Mouse (Mus musculus) kidney, postnatal 25 days (tissue): ENCODE data around the gene Rnf181.

Source experiments
- DNase-seq, 2 experiments: peaks; one replicate each; pipeline ENCODE4 v3.0.0; 2021; ENCODE audit warnings: mixed read lengths in 2 of 2

Gene Rnf181

DNA sequence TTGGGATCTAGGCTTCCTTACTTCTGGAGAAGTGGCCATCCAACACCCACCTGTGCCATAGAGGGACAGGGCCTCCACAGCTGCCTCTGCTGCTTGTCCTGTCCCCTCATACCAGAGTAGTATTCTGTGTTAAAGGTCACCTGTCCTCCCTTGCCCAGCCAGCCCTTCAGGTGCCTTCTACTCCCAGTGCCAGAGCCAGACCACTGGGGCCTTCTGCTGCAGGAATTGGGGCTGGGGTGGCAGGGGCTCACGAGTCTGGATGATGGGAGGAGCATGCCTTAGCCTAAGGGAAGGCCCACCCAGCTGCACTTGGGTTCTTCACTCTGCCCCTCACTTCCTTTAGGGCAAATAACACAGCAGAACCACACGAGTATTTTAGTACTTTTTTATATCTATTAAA, 7.4 kb downstream of the Rnf181 start:
- DNase-seq, result peak in 1 of 2 experiments; percentile 52

DNA sequence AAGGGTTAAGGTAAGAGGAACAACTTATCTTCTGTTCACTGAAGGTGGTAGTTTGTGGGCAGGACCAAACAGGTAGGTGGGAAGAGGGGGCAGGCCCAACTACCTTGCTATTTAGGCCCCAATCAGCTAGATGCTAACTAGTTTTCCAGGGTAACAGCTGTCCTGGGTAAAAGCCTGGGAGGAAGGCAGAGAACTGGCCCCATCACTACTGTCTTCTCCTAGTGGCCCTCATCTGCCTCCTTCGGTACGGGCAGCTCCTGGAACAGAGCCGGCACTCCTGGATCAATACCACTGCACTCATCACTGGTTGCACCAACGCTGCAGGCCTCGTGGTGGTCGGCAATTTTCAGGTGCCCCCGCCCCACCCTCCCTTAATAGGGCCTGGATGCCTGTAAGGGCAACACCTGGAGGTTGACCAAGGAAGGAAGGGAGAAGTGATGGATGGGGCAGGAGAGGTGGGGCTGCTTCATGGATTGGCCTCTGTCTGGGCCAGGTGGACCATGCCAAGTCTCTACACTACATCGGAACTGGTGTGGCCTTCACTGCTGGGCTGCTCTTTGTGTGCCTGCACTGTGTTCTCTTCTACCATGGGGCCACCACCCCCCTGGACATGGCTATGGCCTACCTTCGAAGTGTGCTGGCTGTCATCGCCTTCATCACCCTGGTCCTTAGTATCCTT, 8.5 kb downstream of the Rnf181 start:
- DNase-seq, result no peak

DNA sequence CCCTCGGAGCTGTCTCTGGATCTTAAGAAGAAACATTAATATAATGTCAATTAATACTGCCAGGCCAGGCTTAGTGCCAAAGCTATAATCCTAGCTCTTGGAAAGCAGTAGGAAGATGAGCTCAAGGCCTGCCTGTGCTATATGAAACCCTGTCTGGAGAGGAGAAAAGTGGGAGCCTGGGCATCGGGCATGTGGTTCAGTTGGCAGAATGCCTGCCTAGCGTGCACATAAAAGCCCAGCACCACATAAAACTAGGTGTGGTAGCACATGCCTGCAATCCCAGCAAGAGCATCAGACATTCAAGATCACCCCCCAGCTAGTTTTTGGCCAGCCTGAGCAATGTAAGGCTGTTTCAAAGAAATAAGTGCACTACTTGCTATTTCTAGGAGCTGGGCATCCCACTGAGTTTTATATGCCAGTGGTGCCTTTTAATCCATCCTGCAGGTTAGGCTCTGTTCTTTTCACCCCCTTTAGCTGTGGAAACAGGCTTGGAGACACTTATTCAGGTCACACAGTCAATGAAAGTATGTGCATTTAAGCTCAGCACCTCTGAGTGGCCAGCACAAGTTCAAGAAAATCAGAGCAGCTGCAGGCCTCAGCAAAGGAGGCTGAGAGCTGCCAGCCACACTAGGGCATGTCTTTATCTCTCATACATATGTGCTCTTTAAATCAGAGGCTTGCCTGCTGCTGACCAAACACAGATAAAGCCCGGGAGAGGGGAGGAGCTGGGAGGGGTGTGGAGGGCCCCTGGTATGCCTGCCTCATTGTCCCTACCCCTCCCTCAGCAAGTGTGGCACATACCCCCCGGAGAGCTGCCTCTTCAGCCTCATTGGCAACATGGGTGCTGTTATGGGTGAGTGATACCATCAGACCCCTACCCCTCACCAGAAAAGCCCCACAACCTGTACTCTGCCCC, 9.3 kb downstream of the Rnf181 start:
- DNase-seq, result peak in 1 of 2 experiments; percentile 43

GRCm38 (mm10) chr6:72356001-72356532, 10.7 kb downstream of the Rnf181 start:
- peak; percentile 54 to 82 for DNase-seq

DNA sequence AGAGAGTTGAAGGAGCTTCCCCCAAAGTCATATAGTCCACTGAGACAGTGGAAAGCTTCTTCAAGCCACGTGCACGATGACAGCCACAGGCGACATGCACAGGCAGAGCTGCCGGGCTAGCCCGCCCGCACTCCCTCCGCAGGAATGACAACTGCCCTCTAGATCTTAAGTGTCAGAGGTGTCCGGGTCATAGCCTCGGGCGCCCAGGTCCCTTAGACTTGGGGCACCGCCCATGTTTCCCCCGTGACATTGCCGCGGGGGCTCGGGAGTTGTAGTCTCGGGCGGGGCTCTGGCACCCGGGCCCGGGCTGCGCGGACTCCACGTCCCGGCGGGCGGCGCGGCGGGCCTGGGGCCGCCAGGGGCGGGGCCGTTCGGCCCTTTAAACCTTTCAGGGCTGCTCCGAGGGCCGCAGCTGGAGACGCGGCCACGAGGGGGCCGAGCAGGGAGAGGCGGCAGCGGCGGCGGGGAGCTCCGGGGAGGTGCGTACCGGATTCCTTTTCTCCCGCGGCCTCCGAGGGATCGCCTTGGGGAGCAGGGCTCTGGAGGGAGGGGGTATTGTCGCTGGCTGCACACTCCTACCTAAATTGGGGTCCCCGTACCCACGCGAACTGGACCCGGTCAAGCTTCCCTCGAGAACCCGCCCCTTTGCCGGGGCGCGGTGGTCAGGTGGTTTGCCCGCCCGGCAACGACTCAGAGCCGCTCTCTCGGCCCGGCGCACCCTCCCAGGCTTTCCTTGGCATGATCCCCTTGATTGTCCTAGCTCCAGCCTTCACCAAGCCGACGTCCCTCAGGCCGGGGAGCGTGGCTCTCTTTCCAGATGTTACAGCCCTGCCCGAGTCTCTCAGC, 11.5 kb downstream of the Rnf181 start, which contains the start of gene Tmem150a:
Gene Tmem150a (plus strand): TSS at position 382 of the 846 bp plus-strand sequence.
- DNase-seq, result peak; percentile 90 to 96

DNA sequence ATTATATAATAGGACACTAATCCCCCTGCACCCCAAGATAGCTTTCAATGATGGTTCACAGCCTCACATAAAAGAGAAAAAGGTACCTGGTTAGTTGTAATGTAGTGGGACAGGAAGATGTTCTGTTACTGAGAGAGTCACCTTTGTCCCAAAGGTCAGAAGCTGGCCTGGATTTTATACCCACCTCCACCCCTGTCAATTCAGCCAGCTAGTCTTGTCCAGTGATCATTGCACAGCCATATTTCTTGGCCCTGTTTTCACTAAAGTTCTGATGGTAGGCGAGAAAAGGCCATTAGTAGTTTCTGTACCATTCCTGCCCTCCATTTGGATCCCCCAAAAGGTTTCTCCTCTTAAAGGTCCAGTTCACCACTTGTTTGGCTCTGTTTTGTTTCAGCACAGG, 12.7 kb downstream of the Rnf181 start:
- no peak for DNase-seq

DNA sequence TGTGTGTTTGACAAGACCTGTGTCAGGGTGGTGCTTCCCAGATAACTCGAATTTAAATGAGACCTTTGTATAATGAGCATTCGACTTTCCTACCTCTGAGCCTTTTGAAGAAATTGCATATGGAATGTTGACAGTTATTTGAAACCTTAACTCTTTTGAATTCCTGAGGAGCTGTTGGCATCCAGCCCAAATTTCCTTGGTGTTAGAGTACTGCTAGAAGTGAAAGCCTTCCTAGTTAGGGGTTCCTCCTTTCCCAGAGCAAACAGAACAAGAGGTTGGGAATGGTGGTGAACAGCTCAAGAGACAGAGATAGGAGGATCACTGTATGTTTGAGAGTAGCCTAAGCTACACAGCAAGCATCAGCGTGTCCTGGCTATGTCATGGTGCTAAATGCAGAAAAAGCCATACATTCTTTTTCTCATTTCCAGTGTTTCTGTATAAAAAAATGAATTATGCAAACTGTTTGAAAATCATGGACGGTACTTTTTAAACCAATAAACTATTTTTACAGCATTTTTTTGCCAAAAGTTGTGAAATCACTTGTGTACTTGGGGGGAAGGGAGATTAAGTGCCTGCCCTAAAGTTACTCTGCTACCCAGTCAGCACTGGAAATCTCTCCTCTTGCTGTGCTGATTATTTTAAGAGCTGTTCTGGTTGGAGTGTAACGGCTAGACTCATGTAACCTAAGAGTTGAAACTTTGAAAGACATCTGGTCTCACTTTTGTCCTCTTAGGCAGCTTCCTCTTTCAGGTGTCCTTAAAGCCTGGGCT, 13.9 kb downstream of the Rnf181 start:
- peak; percentile 55 to 73 for DNase-seq

DNA sequence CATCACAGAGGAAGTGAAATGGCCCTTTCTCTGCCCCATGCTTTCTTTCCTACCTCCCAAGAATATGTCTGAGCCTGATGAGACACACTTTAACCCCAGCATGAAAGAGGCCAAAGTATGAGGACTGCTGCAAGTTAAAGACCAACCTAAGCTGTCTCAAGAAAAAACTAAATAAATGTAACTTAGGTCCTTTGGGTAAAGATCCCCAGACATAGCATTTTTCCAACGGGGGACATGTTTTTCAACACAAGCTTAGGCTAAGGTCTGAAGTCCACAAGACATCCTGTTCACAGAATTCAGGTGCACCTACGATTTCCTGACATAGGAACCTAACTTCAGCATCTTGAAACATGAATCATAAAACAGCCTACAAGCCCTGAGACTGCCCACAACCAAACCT, 16.5 kb downstream of the Rnf181 start:
- no peak for DNase-seq

GRCm38 (mm10) chr6:72348411-72348810, 18.3 kb downstream of the Rnf181 start:
- peak; percentile 57 to 78 for DNase-seq

DNA sequence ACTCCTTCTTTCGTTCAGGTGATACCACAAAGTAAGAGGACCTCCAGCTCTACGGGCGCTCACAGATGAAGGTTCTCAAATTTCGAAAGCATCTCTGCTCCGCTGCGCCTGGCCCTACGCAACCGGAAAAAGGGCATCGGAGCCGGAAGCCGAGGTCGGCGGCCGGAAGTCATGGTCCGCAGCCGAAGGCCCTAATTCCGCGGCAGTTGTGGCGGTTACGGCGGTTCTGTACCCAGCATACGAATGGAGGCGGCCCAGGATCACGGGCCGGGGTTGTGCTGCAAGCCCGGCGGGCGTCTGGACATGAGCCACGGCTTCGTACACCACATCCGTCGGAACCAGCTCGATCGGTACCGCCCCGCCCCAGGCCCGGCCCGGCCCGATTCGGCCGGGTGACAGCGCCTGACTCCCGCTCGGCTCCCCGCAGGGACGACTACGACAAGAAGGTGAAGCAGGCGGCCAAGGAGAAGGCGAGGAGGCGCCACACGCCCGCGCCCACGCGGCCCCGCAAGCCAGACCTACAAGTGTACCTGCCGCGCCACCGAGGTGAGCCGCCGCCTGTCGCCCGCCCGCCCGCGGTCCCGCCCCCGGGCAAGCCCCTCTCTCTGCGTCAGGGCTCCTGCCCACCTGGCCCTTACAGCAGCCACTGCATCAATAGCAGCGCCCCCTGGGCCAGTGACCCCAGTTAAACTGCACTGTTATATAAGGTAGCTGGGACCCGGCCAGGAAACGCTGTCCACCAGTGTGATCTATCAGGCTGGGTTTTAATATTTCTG, 19.4 kb downstream of the Rnf181 start, which contains the start of gene 0610030E20Rik:
Gene 0610030E20Rik (plus strand): TSS at position 152 of the 776 bp plus-strand sequence.
- peak; percentile 88 to 96 for DNase-seq

DNA sequence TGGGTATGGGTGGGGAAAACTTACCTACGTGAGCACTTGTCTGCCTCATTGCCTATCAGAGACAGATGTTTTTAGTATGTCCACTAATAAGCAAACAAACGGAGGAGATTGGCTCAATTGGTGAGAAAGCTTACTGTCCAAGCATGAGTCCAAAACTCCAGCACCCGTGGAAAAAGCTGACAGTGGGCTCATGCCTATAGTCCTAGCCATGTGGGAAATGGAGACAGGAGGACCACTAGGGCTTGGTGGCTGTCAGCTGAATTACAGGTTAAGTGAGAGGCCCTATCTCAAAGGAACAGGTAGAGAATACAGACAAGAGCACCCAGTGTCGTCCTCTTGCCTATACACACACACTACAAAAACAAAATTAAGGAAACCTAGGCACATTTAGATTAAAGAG, 20.5 kb downstream of the Rnf181 start:
- DNase-seq, result no peak

- no peak for DNase-seq
These were observed 21.1 kb downstream of the Rnf181 start for GRCm38 (mm10) chr6:72345633-72346032.

DNA sequence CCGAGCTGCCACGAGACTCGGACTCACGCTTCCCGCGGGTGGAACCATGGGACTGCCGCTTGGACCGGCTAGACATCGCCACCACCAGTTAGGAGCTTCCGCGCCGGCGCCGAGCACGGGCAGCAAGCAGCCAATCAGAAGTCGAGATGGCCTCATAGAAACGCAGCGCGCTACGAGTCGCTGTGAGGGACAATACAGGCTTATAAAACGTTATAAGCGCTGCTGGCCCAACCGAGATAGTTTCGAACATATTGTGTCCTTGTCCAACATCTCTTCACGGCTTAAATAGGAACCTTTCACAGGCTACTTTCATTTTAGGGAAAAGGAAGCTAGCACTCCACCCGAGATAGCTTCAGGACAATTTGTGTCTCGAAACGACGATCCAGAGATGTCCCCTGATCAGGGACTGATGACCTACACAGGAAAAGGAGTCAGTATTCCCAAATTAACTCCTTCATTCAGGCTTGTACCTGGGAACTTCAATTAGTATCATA, 21.6 kb downstream of the Rnf181 start, which contains the start of gene Usp39:
Gene Usp39 (minus strand): TSS at position 111 of the 494 bp plus-strand sequence.
- DNase-seq, result peak; percentile 97 to 98

DNA sequence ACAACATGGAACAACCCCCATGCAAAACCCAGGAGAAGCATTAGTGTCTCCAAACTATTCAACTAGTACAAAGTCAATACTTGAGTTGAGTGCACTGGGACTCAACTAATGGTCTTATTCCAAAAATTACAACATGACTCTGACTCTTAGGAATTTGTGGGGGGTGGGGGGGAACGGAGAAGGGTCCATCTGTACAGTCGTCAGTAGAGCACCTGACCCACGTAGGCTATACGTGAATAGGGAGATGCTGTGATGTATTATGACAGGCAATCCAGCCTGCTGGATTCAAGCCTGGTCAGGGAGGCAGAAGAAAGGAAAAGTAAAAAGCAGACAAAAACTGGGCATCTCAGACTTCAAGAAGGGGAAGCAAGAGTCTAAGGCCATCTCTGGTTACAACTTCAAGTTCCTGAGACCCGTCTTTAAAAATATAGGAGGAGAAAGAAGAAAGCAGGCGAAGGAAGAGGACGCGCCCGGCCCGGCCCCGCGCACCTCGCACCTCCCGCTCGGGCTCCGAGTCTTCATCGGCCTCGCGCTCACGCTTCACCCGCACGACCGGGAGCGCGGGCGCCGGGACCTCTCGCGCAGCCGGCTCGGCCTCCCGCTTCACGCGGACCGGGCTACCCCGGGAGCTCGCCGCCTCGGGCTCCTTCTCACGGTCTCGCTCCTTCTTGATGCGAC, 22.2 kb downstream of the Rnf181 start:
- no peak for DNase-seq

DNA sequence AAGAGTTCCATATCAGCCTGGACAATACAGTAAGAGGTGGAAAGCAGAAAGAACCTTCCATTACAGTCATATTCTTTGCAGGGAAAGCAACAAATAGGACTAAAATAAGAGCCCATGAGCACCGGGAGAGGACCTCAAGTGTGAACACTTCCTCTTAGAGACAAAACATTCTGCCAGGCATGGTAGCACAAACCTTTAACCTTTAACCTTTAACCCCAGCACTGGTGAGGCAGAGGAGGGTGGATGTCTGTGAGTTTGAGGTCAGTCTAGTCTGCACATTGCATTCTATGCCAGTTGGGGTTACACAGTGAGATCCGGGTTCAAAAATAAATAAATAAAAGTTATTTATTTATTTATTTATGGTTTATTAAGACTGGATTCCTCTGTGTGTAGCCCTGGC, 26.3 kb downstream of the Rnf181 start:
- no peak for DNase-seq

GRCm38 (mm10) chr6:72333111-72333510, 33.6 kb downstream of the Rnf181 start:
- DNase-seq, result no peak

DNA sequence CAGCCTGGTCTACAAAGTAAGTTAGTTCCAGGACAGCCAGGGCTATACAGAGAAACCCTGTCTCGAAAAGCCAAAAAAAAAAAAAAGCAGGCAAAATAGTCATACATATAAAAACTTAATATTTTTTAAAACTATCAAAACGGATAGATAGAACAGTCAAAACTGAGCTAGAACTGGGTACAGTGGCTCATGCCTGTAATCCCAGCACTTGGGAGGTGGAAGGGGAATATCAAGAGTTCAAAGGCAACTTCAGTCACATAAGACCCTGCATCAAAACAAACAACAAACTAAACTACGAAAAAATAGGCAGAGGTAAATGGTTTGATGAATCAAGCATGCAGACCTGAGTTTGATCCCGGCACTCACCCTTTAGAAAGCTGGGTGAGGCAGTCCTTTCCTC, 36.6 kb downstream of the Rnf181 start:
- DNase-seq, result no peak

- DNase-seq, result no peak
These were observed 37.7 kb downstream of the Rnf181 start for GRCm38 (mm10) chr6:72329019-72329418.

DNA sequence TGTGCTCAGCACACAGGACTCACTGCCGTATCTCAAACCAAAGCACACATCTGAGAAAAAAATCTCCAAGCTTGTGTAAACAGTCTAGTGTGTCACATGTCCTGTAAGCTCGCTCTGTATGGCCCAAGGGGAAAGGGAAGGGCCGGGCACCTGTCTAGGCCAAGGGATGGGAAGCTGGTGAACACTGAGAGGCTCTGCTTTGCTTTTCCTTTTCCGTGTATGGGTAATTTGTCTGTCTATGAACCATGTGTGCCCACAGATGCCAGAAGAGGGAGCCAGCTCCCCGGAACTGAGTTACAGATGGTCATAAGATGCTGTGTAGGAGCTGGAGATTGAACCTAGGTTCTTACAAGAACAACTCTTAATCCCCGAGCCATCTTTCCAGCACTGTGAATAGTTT, 40.5 kb downstream of the Rnf181 start:
- DNase-seq, result peak; percentile 74 to 77
